Mouse (Mus musculus) retina, postnatal 1 day (tissue): ENCODE data around the gene Traf3ip2.

Source experiments
- DNase-seq: peaks from one replicate; pipeline ENCODE4 v3.0.0-alpha.2; 2012

The Traf3ip2 gene

DNA sequence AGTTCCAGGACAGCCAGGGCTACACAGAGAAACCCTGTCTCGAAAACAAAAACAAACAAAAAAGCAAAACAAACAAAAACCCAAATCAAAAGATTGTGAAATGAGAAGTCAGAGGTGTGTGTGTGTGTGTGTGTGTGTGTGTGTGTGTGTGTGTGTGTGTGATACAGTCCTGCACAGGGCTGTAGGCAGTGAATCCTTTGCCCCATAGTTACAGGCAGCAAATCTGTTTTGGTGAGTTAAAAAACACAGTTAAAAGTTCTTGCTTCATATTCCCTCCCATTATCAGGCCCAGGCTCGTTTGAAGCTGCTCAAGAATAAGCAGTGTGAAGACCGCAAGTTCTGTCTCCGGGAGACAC lies at the start of gene Traf3ip2:
TSS of gene Traf3ip2 (plus strand) at position 302 of the 356 bp plus-strand sequence.
- DNase-seq = no peak

GRCm38 (mm10) chr10:39563552-39564223 lies 49.0 kb upstream of the Traf3ip2 start:
- no peak for DNase-seq

GRCm38 (mm10) chr10:39566901-39567300 lies 45.8 kb upstream of the Traf3ip2 start:
- DNase-seq = no peak

GRCm38 (mm10) chr10:39568991-39569390 lies 43.7 kb upstream of the Traf3ip2 start:
- DNase-seq = no peak

GRCm38 (mm10) chr10:39571011-39571410 lies 41.7 kb upstream of the Traf3ip2 start:
- DNase-seq = no peak

DNA sequence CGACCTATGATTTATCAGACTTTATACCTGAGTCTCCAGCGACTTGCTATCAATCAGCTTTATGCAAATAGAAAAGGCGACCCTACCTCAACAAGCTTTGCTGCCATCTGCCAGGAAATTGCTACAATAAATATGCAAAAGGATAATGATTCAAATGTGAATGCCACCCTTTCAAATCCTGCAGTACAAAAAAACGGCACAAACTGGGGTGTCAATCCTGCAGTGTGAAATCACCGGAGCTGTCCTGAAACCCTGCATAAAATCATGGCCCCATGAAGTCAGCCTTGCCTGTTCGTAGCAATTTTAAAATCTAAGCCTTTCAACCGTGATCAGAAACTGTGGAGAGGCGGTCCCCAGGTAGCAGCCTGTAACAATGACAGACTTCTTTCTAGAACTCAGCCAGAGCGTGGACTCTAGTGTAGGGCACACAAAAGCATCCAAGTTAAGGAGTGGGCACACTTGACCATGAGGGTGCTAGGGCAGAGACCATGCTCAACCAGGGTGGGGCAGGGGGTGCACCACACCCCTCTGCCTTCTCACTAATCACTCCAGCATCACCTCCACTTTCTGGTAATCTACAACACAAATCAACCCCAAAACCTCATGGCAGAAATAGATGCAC lies 40.6 kb upstream of the Traf3ip2 start:
- no peak for DNase-seq

DNA sequence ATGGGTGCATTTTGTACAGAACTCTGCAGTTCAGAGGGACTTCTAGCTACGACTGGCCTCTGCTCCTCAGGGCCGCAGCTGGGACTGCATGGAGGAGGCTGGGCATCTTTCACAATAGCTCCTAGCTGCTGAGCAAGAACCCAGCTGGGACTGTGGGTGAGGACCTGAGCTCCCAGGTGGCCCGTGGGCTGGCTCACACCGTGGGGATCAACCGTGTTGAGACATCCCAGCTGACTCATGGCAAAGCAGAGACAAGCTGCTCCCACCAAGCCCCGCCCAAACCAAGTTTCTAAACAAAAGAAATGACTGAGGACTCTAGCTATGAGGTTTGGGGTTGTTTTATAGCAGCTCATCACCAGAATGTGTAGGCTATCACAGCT lies 40.1 kb upstream of the Traf3ip2 start:
- DNase-seq = no peak

- no peak for DNase-seq
These were observed 36.3 kb upstream of the Traf3ip2 start for GRCm38 (mm10) chr10:39576466-39576865.

DNA sequence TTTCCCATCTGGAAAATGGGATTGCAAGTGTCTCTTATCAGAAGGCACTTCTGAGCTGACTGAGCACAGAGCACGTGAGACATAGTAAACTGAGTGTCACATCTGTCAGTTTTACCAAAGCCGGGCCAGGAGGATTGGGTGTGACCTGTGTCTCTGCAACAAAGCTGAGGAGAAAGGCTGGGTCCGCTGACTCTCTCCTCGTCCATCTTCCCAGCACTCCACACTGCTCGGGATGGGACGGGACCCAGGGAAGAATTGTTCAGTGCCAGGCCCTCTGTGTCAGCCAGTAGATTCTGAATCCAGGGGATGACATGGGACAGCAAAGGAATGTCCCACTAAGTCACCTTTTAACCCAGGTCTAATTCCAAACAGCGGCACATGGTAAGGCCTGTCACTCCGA lies 32.3 kb upstream of the Traf3ip2 start:
- DNase-seq = no peak

DNA sequence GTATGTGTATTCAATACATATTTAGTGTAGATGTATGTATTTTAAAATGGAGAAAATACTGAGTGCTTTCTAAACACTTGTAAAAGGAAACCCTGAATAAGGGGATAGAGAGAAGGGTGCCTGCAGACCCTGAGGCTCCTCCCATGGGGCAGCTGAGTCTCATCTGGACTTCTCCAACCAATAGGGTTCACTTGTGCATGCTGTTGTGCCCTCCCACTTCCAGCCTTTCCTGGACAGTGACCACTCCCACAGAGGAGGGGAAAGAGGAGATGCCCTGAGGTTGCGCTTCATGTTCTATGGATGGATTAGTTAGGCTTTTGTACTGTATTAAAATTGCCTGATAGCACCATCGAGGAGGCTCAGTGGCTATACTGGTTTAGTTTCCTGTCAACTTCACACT lies 30.3 kb upstream of the Traf3ip2 start:
- DNase-seq = no peak

GRCm38 (mm10) chr10:39583718-39584117 lies 29.0 kb upstream of the Traf3ip2 start:
- no peak for DNase-seq

- DNase-seq = peak; percentile 74
These were observed 25.3 kb upstream of the Traf3ip2 start for GRCm38 (mm10) chr10:39587290-39587925.

DNA sequence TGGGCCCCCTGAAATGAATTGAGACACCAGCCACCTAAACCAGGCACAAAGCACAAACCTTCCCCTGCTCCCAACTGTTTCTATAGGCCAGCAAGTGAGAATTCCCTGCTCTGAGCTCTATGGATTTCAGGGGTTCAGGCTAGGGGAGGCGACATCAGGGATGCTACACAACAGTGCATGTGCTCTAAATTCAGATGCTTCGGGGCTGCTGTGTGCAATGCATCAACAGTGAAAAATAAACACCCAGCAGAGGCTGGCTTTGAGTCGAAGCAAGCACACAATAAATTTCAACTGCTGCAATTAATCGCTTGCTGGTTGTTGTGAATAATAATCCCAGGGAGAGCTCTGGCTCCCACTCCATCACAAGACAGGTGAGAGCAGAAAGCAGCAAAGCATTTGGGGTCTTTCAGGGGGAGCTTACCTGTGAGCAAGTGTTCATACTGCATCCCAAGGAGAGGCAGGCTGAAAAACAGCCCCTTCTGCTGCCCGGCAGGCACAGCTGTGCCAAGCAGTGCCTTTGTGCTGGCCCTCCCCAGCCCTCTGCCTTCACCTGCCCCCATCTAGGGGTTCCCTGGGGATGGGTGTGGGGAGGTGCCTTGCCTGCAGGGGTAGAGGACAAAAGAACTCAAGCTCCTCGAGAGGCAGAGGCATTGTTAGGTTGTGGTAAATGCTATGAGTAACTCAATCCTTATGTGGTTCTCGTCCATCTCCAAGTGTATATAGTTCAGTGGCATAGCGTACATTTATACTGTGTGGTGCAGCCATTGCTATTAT lies 24.6 kb upstream of the Traf3ip2 start:
- no peak for DNase-seq

DNA sequence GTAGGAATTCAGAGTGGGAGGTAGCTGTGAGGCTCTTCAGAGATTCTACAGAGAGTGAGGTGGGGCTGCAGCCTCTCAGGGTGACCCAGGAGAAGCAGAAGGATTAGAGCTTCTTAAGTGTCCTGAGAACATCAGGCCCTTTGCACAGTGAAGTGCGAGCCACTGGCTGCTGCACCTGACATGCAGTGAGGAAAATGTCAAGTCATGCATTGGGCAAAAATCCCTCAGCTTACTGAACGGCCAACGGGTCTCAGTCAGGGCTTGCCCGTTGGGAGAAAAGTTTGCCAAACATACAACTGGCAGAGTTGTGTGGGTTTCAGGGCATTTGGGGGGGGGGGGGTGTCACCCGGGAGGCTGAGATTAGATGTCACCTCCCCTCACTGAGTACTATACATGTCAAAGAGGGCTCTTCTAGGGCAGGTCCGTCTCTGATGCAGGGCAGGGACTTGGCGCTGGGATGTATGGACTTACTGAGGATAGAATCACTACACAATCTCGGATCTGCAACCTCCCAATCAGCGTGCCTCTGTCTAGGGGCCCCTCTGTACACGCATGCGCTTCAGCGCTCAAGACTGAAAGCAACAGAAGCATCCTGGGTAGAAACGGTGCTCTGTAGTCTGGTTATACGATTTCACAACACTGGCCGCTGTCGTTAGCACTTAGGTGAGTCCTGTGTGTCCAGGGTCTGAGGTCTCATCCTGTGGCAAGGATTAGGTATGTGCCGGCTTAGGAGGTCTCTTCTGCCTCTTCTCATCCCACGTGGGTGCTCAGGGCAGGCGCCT lies 22.8 kb upstream of the Traf3ip2 start:
- DNase-seq = no peak

DNA sequence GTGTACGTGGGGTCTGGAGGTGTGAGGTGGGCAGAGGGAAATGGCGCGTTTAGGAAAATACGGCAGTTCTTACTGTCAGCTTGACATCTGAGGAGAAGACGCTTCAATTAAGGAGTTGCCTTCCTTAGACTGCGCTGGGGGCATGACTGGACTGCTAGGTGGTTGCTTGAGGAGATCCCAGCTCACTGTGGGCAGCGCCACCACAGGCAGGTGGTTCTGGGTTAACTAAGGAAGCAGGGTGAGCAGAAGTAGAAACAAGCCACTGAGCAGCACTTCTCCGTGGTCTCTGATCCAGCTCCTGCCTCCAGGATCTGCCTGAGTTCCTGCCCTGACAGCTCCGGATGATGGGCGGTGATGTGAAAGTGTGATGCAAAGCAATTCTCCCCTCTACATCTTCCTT lies 22.1 kb upstream of the Traf3ip2 start:
- DNase-seq = no peak

- DNase-seq = no peak
These were observed 20.2 kb upstream of the Traf3ip2 start for GRCm38 (mm10) chr10:39592501-39592900.

DNA sequence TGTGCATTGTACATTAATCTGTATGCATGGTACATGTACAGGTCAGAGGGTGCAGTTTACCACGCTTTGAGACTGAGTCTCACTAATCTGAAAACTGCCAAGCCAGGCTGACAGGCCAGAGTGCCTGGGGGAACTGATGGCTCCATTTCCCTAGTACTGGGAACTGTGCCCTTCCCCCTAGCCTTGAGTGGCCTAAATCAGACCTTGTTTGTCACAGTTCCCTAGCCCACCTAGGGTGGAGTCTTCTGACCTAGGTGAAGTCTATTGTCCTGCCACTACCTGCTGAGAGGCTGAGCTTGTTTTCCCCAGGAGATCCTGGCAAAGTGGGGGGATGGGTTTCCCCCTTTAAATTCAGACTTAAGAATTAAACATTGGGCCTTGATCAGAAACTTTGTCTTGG lies 18.0 kb upstream of the Traf3ip2 start:
- DNase-seq = no peak

- no peak for DNase-seq
These were observed 16.9 kb upstream of the Traf3ip2 start for GRCm38 (mm10) chr10:39595862-39596261.

DNA sequence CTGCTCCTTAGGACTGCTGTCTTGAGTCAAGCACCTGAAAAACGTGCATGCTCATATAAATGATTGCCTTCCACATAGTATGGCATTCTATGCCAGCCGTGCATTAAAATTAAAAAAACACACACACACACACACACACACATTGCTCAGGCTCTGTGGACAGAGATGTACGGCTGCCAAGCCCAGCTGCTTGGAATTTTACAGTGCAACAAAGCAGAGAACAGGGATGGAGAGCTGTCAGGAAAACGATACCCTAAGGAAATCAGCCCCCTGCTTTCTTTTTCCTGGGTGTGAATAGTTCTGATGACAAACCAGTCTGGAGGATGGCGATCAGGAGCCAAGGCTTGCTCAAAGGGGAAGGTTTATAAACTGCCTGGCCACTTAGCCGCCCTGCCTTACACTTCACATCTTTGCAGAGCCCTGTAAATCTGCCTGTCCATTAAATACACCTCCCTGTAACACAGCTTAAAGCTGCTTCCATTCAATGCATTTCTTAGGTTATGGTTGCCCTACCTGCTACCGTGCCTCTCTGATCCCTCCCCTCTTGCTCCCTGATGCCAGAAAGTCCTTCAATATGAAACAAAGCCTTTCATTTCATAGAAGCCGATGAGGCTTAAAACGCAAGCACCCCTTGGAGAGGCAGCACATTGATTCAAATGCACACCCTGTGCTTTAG lies 15.5 kb upstream of the Traf3ip2 start:
- no peak for DNase-seq

DNA sequence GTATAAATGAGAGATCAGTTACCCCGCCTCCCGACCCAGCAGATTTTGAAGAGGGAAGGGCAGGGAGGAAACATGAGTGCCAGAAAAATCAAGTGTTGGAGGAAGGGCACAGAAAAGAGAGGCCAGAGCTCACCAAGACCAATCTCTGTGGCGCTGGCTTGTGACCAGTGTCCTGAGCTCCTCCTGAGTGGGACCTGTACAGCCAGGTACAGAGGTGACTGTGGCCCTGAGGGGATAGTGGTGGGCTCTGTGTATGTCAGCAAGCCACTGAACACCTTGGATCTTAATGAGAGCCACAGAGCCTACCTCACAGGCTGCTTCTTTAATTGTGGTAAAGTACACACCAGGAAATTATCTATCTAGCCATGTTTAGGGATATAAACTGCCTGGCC lies 14.9 kb upstream of the Traf3ip2 start:
- no peak for DNase-seq

DNA sequence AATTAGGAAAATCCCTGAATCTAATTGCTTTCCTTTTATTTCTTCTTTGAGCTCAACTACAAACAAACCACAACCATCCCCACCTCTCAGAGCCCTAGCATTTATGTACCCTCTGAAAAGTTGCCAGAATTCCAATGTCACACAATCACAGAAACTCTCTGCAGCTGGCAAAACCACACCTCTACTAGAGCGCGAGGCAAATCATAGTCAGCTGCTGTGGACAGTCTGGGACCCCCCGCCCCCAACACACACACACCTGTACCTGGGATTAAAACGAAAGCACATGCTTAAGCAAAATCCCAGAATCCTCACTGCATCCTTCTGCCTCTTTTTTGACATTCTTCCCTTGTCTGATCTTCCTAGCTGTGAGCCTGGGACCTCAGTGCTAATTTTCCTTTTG lies 13.1 kb upstream of the Traf3ip2 start:
- DNase-seq = no peak

- no peak for DNase-seq
These were observed 12.6 kb upstream of the Traf3ip2 start for GRCm38 (mm10) chr10:39600115-39600514.
